Mouse (Mus musculus) bone marrow macrophage, adult 2 months (primary cell): ENCODE data around the gene Dcdc2a.

Source experiments
- CTCF ChIP-seq: IDR thresholded peaks from 2 replicates; pipeline ENCODE4 v1.5.1; 2012; ENCODE audit warnings: low read depth, mild to moderate bottlenecking, low read length, moderate library complexity
- POLR2A ChIP-seq: IDR thresholded peaks from 2 replicates; pipeline ENCODE4 v1.6.1; 2012; ENCODE audit warnings: mild to moderate bottlenecking, low read depth, low read length, borderline replicate concordance

GRCm38 (mm10) chr13:25220186-25220787, 164.5 kb downstream of the Dcdc2a start:
- TF ChIP-seq CTCF = no peak
- TF ChIP-seq POLR2A = no peak
